Comparison of ENCODE assay signal across 24 mouse cellular contexts in the genomic region with DNA sequence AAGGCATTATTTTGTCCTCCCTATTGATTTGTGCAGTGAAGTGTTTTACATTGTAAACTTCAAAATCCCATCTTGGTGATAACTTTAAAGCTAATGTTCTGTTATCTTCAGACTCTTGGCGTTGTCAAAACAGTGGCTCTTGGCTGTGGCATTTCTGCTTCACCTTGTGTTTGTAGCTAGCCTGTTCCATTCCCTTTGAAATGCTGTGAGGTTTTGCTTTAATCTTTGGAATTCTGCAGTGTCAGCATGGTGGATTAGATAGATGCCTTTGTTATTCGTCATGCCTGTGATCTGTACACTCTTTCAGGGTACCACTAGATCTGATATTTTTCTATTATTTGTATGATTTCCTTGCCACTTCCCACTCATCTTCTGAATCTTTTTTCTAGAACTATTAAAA.
"Had no signal": no experiment of that assay in that cellular context is flagged by ENCODE, and none has a peak within 500 bp of the region (broad histone marks: within the 10 kb centered on the region; RNA-seq: fewer than 3 reads in every experiment).

No protein-coding gene starts in this region.

- H3K36me3 ChIP-seq: heart, embryonic 10.5 days; heart, embryonic 12.5 days; hindbrain, embryonic 10.5 days; hindbrain, embryonic 12.5 days; intestine, embryonic 15.5 days; limb, embryonic 13.5 days; limb, embryonic 15.5 days; liver, embryonic 12.5 days had no signal

- ATAC-seq: hindbrain, embryonic 16.5 days; inflammation-experienced regulatory T-cells, adult 6 months; intestine, embryonic 15.5 days; intestine, postnatal 0 days; liver, embryonic 12.5 days had no signal

- H3K4me3 ChIP-seq: heart, embryonic 10.5 days; heart, embryonic 12.5 days; hindbrain, embryonic 10.5 days; hindbrain, embryonic 12.5 days; intestine, embryonic 15.5 days; limb, embryonic 13.5 days; limb, embryonic 15.5 days; liver, embryonic 12.5 days had no signal

- H3K9ac ChIP-seq: heart, embryonic 12.5 days; hindbrain, embryonic 12.5 days; hindbrain, embryonic 14.5 days; intestine, embryonic 15.5 days; limb, embryonic 13.5 days; limb, embryonic 15.5 days; liver, embryonic 12.5 days; liver, embryonic 14.5 days had no signal

- H3K27me3 ChIP-seq: heart, embryonic 12.5 days; hindbrain, embryonic 12.5 days; intestine, embryonic 15.5 days; limb, embryonic 13.5 days; limb, embryonic 15.5 days; liver, embryonic 12.5 days had no signal

- H3K27ac ChIP-seq: heart, embryonic 10.5 days; hindbrain, embryonic 10.5 days; hindbrain, embryonic 12.5 days; hindbrain, embryonic 14.5 days; intestine, embryonic 15.5 days; limb, embryonic 13.5 days; limb, embryonic 15.5 days; liver, embryonic 12.5 days; liver, embryonic 14.5 days had no signal

- H3K9me3 ChIP-seq: heart, embryonic 10.5 days; heart, embryonic 12.5 days; hindbrain, embryonic 10.5 days; hindbrain, embryonic 12.5 days; intestine, embryonic 15.5 days; limb, embryonic 13.5 days; limb, embryonic 15.5 days; liver, embryonic 12.5 days had no signal

- DNase-seq: gastrocnemius, postnatal 14 days; heart, adult 18-20 months; heart, postnatal 10 days; heart, postnatal 4 days; kidney, adult 18-20 months; kidney, adult 8-10 months; kidney, postnatal 14 days; kidney, postnatal 36 days; layer of hippocampus, adult 9-11 months; layer of hippocampus, postnatal 36 days; left cerebral cortex, postnatal 4 days had no signal

- H3K4me1 ChIP-seq: heart, embryonic 10.5 days; heart, embryonic 12.5 days; hindbrain, embryonic 10.5 days; hindbrain, embryonic 12.5 days; intestine, embryonic 15.5 days; limb, embryonic 15.5 days; liver, embryonic 12.5 days had no signal
